Mouse (Mus musculus) lung, adult 2 months (tissue): Measurements from ENCODE around the gene Inip. TPM values are rescaled to one million over a fixed set of nuclear protein-coding genes. Genes with fewer than 3 reads are reported as not detected.
A peak's percentile ranks its signal among the peaks of the same experiment; 100 is the strongest.

Source experiments
- DNase-seq: peaks from one replicate; pipeline ENCODE4 v3.0.0; 2022
- H3K4me1 ChIP-seq: fragments of 200-500 bp; 2 replicates; pipeline ENCODE4 v1.6.1; 2011; ENCODE audit warnings: low read length; ENCODE audit not compliant: control insufficient read depth, insufficient read depth
- H3K4me3 ChIP-seq: fragments of 200-500 bp; replicated peaks from 2 replicates; pipeline ENCODE3; 2011; ENCODE audit warnings: low read depth, mild to moderate bottlenecking, control low read depth, low read length; ENCODE audit errors: extremely low read depth
- CTCF ChIP-seq: fragments of 200-500 bp; IDR thresholded peaks from 2 replicates; pipeline ENCODE4 v1.5.1; 2011; ENCODE audit warnings: mild to moderate bottlenecking, low read length, control low read depth; ENCODE audit not compliant: insufficient read depth
- POLR2A ChIP-seq: fragments of 200-500 bp; IDR thresholded peaks from 2 replicates; pipeline ENCODE4 v1.6.1; 2011; ENCODE audit warnings: low read depth, mild to moderate bottlenecking, control low read depth, low read length, borderline replicate concordance; ENCODE audit errors: extremely low read depth
- WGBS: fragments of 180-500 bp; shearing (Covaris S2); methylation state at CpG from one replicate; pipeline ENCODE4 v1.1.7; 2018; 5-methylcytosine and 5-hydroxymethylcytosine counted together
- polyA plus RNA-seq: library from polyadenylated mRNA; depleted of rRNA; stranded (reverse); fragments of >200 nt; gene quantifications from 2 replicates; pipeline ENCODE4 v1.2.3, GENCODE M21; 2012

The Inip gene
- polyA plus RNA-seq, 1 experiment = 8.9 TPM

- TF ChIP-seq POLR2A (no peak), CTCF (no peak)
- Histone ChIP-seq H3K4me3 (no peak overlapping the region), H3K4me1 (peaks cover 14% of the 10 kb centered on the region)
- WGBS = 46% methylated on average over 4 of the region's 4 CpGs
- DNase-seq = peak; percentile 83
Measured at GRCm38 (mm10) chr4:59815121-59815810, 13.9 kb upstream of the Inip start.

- TF ChIP-seq POLR2A (no peak), CTCF (no peak)
- 59% methylated on average over 7 of the region's 7 CpGs for WGBS
- Histone ChIP-seq H3K4me1 (peaks cover 9% of the 10 kb centered on the region), H3K4me3 (no peak overlapping the region)
- no peak for DNase-seq
Measured at GRCm38 (mm10) chr4:59814094-59814493, 12.7 kb upstream of the Inip start.

GRCm38 (mm10) chr4:59808396-59808795 lies 7.0 kb upstream of the Inip start:
- DNase-seq = no peak
- TF ChIP-seq POLR2A (no peak), CTCF (peak; percentile 34; the same call in 1 of the 2 replicates)

GRCm38 (mm10) chr4:59807521-59807920 lies 6.1 kb upstream of the Inip start:
- no peak for DNase-seq
- peaks cover 4% of the 10 kb centered on the region for H3K4me1 ChIP-seq
- TF ChIP-seq CTCF (no peak), POLR2A (no peak)
- no peak overlapping the region for H3K4me3 ChIP-seq
- WGBS = 57% methylated on average over 2 of the region's 2 CpGs

More at GRCm38 (mm10) chr4:59808396-59808795, 7.0 kb upstream of the Inip start:
- Histone ChIP-seq H3K4me3 (no peak overlapping the region), H3K4me1 (peaks cover 4% of the 10 kb centered on the region)
- 73% methylated on average over 5 of the region's 5 CpGs for WGBS

- WGBS = 9% methylated on average over 9 of the region's 9 CpGs
- TF ChIP-seq CTCF (no peak), POLR2A (no peak)
- DNase-seq = no peak
- Histone ChIP-seq H3K4me3 (peak overlapping the region; percentile 94), H3K4me1 (peaks cover 4% of the 10 kb centered on the region)
Measured at GRCm38 (mm10) chr4:59806879-59807195, 5.4 kb upstream of the Inip start.

- Histone ChIP-seq H3K4me1 (peaks cover 4% of the 10 kb centered on the region), H3K4me3 (peak overlapping the region; percentile 94)
- no peak for DNase-seq
- TF ChIP-seq POLR2A (no peak), CTCF (no peak)
- WGBS = under 1% methylated on average over 57 of the region's 58 CpGs
Measured at GRCm38 (mm10) chr4:59805968-59806878, 4.8 kb upstream of the Inip start.

- TF ChIP-seq POLR2A = peak; percentile 79
- no peak for TF ChIP-seq CTCF
- 4% methylated on average over 45 of the region's 45 CpGs for WGBS
- Histone ChIP-seq H3K4me3 (peak within 1 kb of the TSS; percentile 94), H3K4me1 (peaks cover 4% of the 10 kb centered on the region)
- DNase-seq = peak; percentile 89
Measured at GRCm38 (mm10) chr4:59805181-59805967, 4.0 kb upstream of the Inip start, which contains the start of gene Snx30. Gene Snx30, plus strand, starts transcription at chr4:59805840.

GRCm38 (mm10) chr4:59804754-59805153 lies 3.4 kb upstream of the Inip start:
- TF ChIP-seq POLR2A = no peak
- no peak for TF ChIP-seq CTCF
- Histone ChIP-seq H3K4me1 (peaks cover 4% of the 10 kb centered on the region), H3K4me3 (no peak overlapping the region)
- 70% methylated on average over 1 of the region's 1 CpGs for WGBS
- DNase-seq = no peak

- Histone ChIP-seq H3K4me3 (no peak overlapping the region), H3K4me1 (peaks cover 4% of the 10 kb centered on the region)
- WGBS = 68% methylated on average over 5 of the region's 5 CpGs
- DNase-seq = no peak
- TF ChIP-seq POLR2A = no peak
- no peak for TF ChIP-seq CTCF
Measured at GRCm38 (mm10) chr4:59803358-59803757, 2.0 kb upstream of the Inip start.

GRCm38 (mm10) chr4:59802792-59803191 lies 1.4 kb upstream of the Inip start:
- WGBS = 59% methylated on average over 4 of the region's 4 CpGs
- Histone ChIP-seq H3K4me3 (no peak overlapping the region), H3K4me1 (peaks cover 3% of the 10 kb centered on the region)
- TF ChIP-seq POLR2A = no peak
- no peak for TF ChIP-seq CTCF
- DNase-seq = no peak
